Mouse (Mus musculus) CH12.LX (cell line): ENCODE results near the gene Glt1d1. TPM values are rescaled to one million over a fixed set of nuclear protein-coding genes. Genes with fewer than 3 reads are reported as not detected.

ENCODE experiments used
- DNase-seq: peaks from one replicate; pipeline ENCODE4 v3.0.0-alpha.2; 2013; ENCODE audit errors: extremely low read depth
- H3K27ac ChIP-seq: 2 replicates; pipeline ENCODE4 v1.5.1; 2012; ENCODE audit warnings: low read depth, mild to moderate bottlenecking, control low read depth, moderate library complexity; ENCODE audit not compliant: insufficient read depth
- H3K27me3 ChIP-seq: replicated peaks from 2 replicates; pipeline ENCODE3; 2012; ENCODE audit warnings: inconsistent platforms
- H3K36me3 ChIP-seq, 2 experiments: replicated peaks in 1 of 2; 2 replicates each; pipeline versions ENCODE3 to v1.6.1; 2012; ENCODE audit warnings: inconsistent platforms in 1 of 2, low read length in 1 of 2, mild to moderate bottlenecking in 1 of 2, mixed read lengths in 1 of 2, moderate library complexity in 1 of 2; ENCODE audit not compliant: control insufficient read depth in 1 of 2, insufficient read depth in 1 of 2
- H3K4me1 ChIP-seq, 2 experiments: 2 replicates each; pipeline ENCODE4 v1.6.1; 2012; ENCODE audit warnings: inconsistent platforms in 1 of 2, moderate library complexity in 1 of 2; ENCODE audit not compliant: insufficient read depth in 2 of 2, control insufficient read depth in 1 of 2
- H3K4me2 ChIP-seq: 2 replicates; pipeline ENCODE4 v1.6.1; 2012; ENCODE audit warnings: low read depth, mild to moderate bottlenecking, control low read depth; ENCODE audit not compliant: poor library complexity, insufficient read depth, severe bottlenecking
- H3K4me3 ChIP-seq, 3 experiments: fragments of 150-350 bp in 1 of 3; sonication (generic) in 1 of 3; replicated peaks in 1 of 3; 2 replicates each; pipeline versions ENCODE3 to v1.5.1; 2011 to 2012; ENCODE audit warnings: low read depth in 2 of 3, low read length in 2 of 3, mild to moderate bottlenecking in 2 of 3, moderate library complexity in 2 of 3, control low read depth in 1 of 3, improper control_type of control experiment in 1 of 3, inconsistent platforms in 1 of 3, mixed read lengths in 1 of 3; ENCODE audit not compliant: poor library complexity in 1 of 3
- H3K79me2 ChIP-seq: replicated peaks from 2 replicates; pipeline ENCODE4 v1.6.1; 2012; ENCODE audit warnings: mild to moderate bottlenecking, moderate library complexity; ENCODE audit not compliant: control insufficient read depth, poor library complexity, insufficient read depth, severe bottlenecking; ENCODE audit errors: extremely low read depth
- H3K9ac ChIP-seq: 2 replicates; pipeline ENCODE4 v1.6.1; 2012; ENCODE audit warnings: low read depth, mild to moderate bottlenecking, control low read depth, moderate library complexity; ENCODE audit not compliant: insufficient read depth
- H3K9me3 ChIP-seq: replicated peaks from 2 replicates; pipeline ENCODE3; 2012; ENCODE audit warnings: low read length, inconsistent platforms, mixed read lengths
- BHLHE40 ChIP-seq: IDR thresholded peaks from 2 replicates; pipeline ENCODE4 v1.6.1; 2011; ENCODE audit warnings: mild to moderate bottlenecking, low read depth, low read length, improper control_type of control experiment
- CHD2 ChIP-seq: IDR thresholded peaks from 2 replicates; pipeline ENCODE4 v1.6.1; 2011; ENCODE audit warnings: low read length, improper control_type of control experiment
- E2F4 ChIP-seq: IDR thresholded peaks from 2 replicates; pipeline ENCODE4 v1.6.1; 2011; ENCODE audit warnings: low read depth, low read length, improper control_type of control experiment; ENCODE audit not compliant: insufficient replicate concordance
- ELF1 ChIP-seq: IDR thresholded peaks from 2 replicates; pipeline ENCODE4 v1.6.1; 2014; ENCODE audit warnings: low read depth, mild to moderate bottlenecking, inconsistent platforms, low read length, improper control_type of control experiment
- EP300 ChIP-seq: IDR thresholded peaks from 2 replicates; pipeline ENCODE4 v1.6.1; 2011; ENCODE audit warnings: low read length, improper control_type of control experiment
- ETS1 ChIP-seq: conservative IDR thresholded peaks from 2 replicates; pipeline ENCODE4 v1.6.1; 2012; ENCODE audit warnings: low read depth, mild to moderate bottlenecking, inconsistent platforms, low read length, improper control_type of control experiment, moderate library complexity
- JUN ChIP-seq: IDR thresholded peaks from 2 replicates; pipeline ENCODE4 v1.6.1; 2011; ENCODE audit warnings: low read depth, mild to moderate bottlenecking, low read length, improper control_type of control experiment, moderate library complexity; ENCODE audit not compliant: insufficient read depth
- MAFK ChIP-seq: IDR thresholded peaks from 2 replicates; pipeline ENCODE4 v1.6.1; 2011; ENCODE audit warnings: low read length, improper control_type of control experiment; ENCODE audit not compliant: insufficient replicate concordance
- MEF2A ChIP-seq: IDR thresholded peaks from 2 replicates; pipeline ENCODE4 v1.6.1; 2014; ENCODE audit warnings: low read depth, mild to moderate bottlenecking, inconsistent platforms, low read length, improper control_type of control experiment, borderline replicate concordance
- MXI1 ChIP-seq: IDR thresholded peaks from 2 replicates; pipeline ENCODE4 v1.6.1; 2011; ENCODE audit warnings: mild to moderate bottlenecking, low read depth, low read length, improper control_type of control experiment
- PAX5 ChIP-seq: IDR thresholded peaks from 2 replicates; pipeline ENCODE4 v1.6.1; 2012; ENCODE audit warnings: low read length, inconsistent platforms, mixed read lengths
- POLR2A ChIP-seq: IDR thresholded peaks from 2 replicates; pipeline ENCODE4 v1.6.1; 2011; ENCODE audit warnings: low read depth, mild to moderate bottlenecking, improper control_type of control experiment, low read length
- RAD21 ChIP-seq: IDR thresholded peaks from 2 replicates; pipeline ENCODE4 v1.6.1; 2011; ENCODE audit warnings: low read depth, mild to moderate bottlenecking, low read length, improper control_type of control experiment, moderate library complexity
- TBP ChIP-seq: conservative IDR thresholded peaks from 2 replicates; pipeline ENCODE4 v1.6.1; 2011; ENCODE audit warnings: low read depth, low read length, improper control_type of control experiment
- UBTF ChIP-seq: IDR thresholded peaks from 2 replicates; pipeline ENCODE4 v1.6.1; 2012; ENCODE audit warnings: low read depth, mild to moderate bottlenecking, inconsistent platforms, low read length, improper control_type of control experiment, moderate library complexity
- ZKSCAN1 ChIP-seq: IDR thresholded peaks from 2 replicates; pipeline ENCODE4 v1.6.1; 2012; ENCODE audit warnings: low read depth, inconsistent platforms, low read length, improper control_type of control experiment, borderline replicate concordance
- ZMIZ1 ChIP-seq: IDR thresholded peaks from 2 replicates; pipeline ENCODE4 v1.6.1; 2012; ENCODE audit warnings: low read depth, mild to moderate bottlenecking, inconsistent platforms, low read length, improper control_type of control experiment
- ZNF384 ChIP-seq: IDR thresholded peaks from 2 replicates; pipeline ENCODE4 v1.6.1; 2012; ENCODE audit warnings: low read depth, low read length, improper control_type of control experiment, inconsistent platforms
- dilution Hi-C: fragments of 300-500 bp; cut with MboI; formaldehyde crosslinking; loops from 2 replicates; pipeline ENCODE4 v1.14.3; 2020; ENCODE audit warnings: low sequenced_read_pairs; ENCODE audit not compliant: extremely low pct_unique_long_range_greater_than_20kb, extremely low pct_ligation_motif_present
- in situ Hi-C: fragments of 300-500 bp; cut with MboI; formaldehyde crosslinking; loops from 3 replicates; pipeline ENCODE4 v1.14.3; 2019; ENCODE audit warnings: low sequenced_read_pairs, low pct_ligation_motif_present, low pct_unique_long_range_greater_than_20kb, mixed read lengths
- polyA plus RNA-seq: library from polyadenylated mRNA; unstranded; fragments of >175 nt; gene quantifications from 2 replicates; pipeline ENCODE4 v1.2.1, GENCODE M21; 2012; ENCODE audit warnings: low read depth; ENCODE audit not compliant: insufficient read length
- total RNA-seq, 2 experiments: library from RNA; depleted of rRNA; stranded (reverse); fragments of 300-350 nt in 1 of 2; fragments of >200 nt in 1 of 2; gene quantifications; 2 replicates each; pipeline ENCODE4 v1.2.3; 2012 to 2014

Gene Glt1d1
- total and polyA plus RNA-seq, 3 experiments, result 0.21 to 0.25 TPM; not detected in 1

DNA sequence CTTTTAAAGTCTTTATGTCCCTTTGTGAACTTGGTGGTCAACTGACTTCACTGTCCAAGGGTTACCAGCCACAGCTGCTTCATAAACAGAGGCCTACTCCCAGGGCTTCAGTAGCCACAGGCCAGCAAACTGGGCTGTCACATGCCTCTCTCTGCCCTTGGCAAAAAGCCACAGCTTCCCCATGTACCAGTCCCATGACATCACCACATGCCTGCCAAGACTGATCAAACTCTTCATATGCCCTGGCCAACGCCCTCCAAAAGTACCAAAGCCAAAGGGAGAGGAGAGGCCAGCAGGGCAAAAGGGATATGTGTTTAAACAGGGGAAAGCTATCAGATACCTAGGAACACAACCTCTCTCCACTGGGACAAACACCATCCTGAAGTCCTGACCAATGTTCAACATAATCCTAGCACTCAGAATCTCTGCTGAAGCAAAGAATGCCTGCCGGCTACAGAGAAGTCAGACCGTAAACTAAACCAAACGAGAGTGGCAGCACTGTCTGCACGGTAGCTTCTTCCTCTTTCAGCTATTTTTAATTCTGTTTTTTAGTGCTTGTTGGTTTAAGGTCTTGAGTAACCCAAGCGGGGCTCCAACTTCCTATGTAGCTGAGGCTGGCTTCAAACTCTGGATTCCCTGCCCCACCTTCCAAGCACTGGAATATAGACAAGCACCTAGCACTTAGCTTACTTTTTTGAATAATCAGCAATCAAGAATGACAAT, 21.1 kb upstream of the Glt1d1 start:
- peaks cover 98% of the 10 kb centered on the region for H3K79me2 ChIP-seq
- peak overlapping the region; percentile 65 for H3K4me2 ChIP-seq
- in situ Hi-C loops, result loop anchor here (25.0 kb wide), 1 partner anchor 1401 kb away; the partner anchor contains the start of genes Ran and Stx2
- H3K4me1 ChIP-seq, result peaks cover 19 to 72% of the 10 kb centered on the region in 2 experiments
- no peaks in the 10 kb centered on the region for H3K27me3 ChIP-seq
- dilution Hi-C loops, result no loop called here
- H3K4me3 ChIP-seq, result peak overlapping the region in 2 of 3 experiments; percentile 6 to 19
- peak overlapping the region; percentile 81 for H3K27ac ChIP-seq
- DNase-seq, result peak; percentile 44
- no peak for TF ChIP-seq POLR2A
- TF ChIP-seq ZMIZ1, result no peak
- no peak for TF ChIP-seq ZKSCAN1
- peak; percentile 42; the same call in 1 of the 2 replicates for TF ChIP-seq BHLHE40
- no peak for TF ChIP-seq MAFK
- TF ChIP-seq MEF2A, result 0 out of 2 replicates have a peak, but pooled peaks have one; percentile 41
- peak; percentile 25; the same call in 1 of the 2 replicates for TF ChIP-seq EP300
- peak; percentile 32; the same call in 1 of the 2 replicates for TF ChIP-seq ETS1
- no peak for TF ChIP-seq TBP
- TF ChIP-seq ELF1, result 0 out of 2 replicates have a peak, but pooled peaks have one; percentile 47
- TF ChIP-seq E2F4, result no peak
- no peak for TF ChIP-seq UBTF
- peak; percentile 58; the same call in 1 of the 2 replicates for TF ChIP-seq MXI1
- no peak for TF ChIP-seq CHD2
- no peaks in the 10 kb centered on the region for H3K9me3 ChIP-seq
- peak overlapping the region; percentile 34 for H3K9ac ChIP-seq
- peaks cover 24 to 56% of the 10 kb centered on the region in 2 experiments for H3K36me3 ChIP-seq

DNA sequence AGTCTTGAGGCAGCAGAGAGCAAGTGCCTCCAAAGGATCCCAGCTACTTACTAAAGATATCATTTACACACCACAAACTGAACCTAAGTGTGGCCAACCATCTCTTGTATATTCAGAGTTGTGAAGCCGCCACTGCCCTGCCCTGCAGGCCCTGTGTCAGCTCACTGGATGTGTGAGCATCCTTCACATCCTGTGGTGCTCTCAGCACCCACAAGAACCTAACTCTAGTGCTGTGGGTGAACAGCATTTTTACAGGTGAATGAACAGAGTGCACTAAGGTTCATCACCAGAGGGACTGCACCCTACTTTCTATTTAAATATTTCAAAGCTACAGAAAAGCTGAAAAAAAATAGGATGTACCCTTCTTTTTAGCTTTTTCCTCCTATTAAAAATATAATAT, 20.2 kb upstream of the Glt1d1 start:
- H3K4me1 ChIP-seq, result peaks cover 19 to 72% of the 10 kb centered on the region in 2 experiments
- peak overlapping the region; percentile 81 for H3K27ac ChIP-seq
- peaks cover 17 to 47% of the 10 kb centered on the region in 2 experiments for H3K36me3 ChIP-seq
- peaks cover 99% of the 10 kb centered on the region for H3K79me2 ChIP-seq
- in situ Hi-C loops (loop anchor here (25.0 kb wide), 1 partner anchor 1400 kb away; the partner anchor contains the start of genes Ran and Stx2), dilution Hi-C loops (no loop called here)
- 0 out of 2 replicates have a peak overlapping the region, but pooled peaks have one; percentile 34 for H3K9ac ChIP-seq
- peak overlapping the region; percentile 65; the same call in 1 of the 2 replicates for H3K4me2 ChIP-seq
- H3K27me3 ChIP-seq, result no peaks in the 10 kb centered on the region
- peak overlapping the region in 1 of 3 experiments; percentile 9 for H3K4me3 ChIP-seq
- TF ChIP-seq JUN, result no peak
- no peak for TF ChIP-seq MEF2A
- TF ChIP-seq RAD21, result no peak
- TF ChIP-seq CHD2, result no peak
- TF ChIP-seq ZNF384, result no peak
- no peak for TF ChIP-seq TBP
- TF ChIP-seq PAX5, result no peak
- no peak for TF ChIP-seq UBTF
- no peak for TF ChIP-seq MXI1
- TF ChIP-seq, all 38 proteins: peak for 0
- DNase-seq, result no peak
- no peaks in the 10 kb centered on the region for H3K9me3 ChIP-seq
